Mouse (Mus musculus) liver, embryonic 11.5 days (tissue): ENCODE measurements at regions not wholly inside any gene's neighbourhood (a gene's known extent, or its start where the extent isn't known, plus 50 kb on each side); places are given as distances from the start of the nearest gene placed in this dataset.
A peak's percentile ranks its signal among the peaks of the same experiment; 100 is the strongest.

Experiments
- ATAC-seq: fragments of 200-750 bp; cut with Nextera tagmentation; replicated peaks from 2 replicates; pipeline ENCODE4 v1.8.0; 2017; ENCODE audit warnings: moderate number of reproducible peaks, mild to moderate bottlenecking, moderate TSS enrichment, moderate library complexity; ENCODE audit not compliant: low FRiP score
- DNase-seq: peaks from one replicate; pipeline ENCODE4 v3.0.0-alpha.2; 2017; ENCODE audit warnings: low spot score
- H3K27ac ChIP-seq: fragments of 300-500 bp; sonication (generic); 2 replicates; pipeline ENCODE4 v1.5.1; 2014; ENCODE audit warnings: mild to moderate bottlenecking, low read depth, low read length, control low read depth
- H3K27me3 ChIP-seq: fragments of 300-500 bp; sonication (generic); replicated peaks from 2 replicates; pipeline ENCODE4 v1.6.1; 2014; ENCODE audit warnings: low read length, mixed read lengths; ENCODE audit not compliant: control insufficient read depth, insufficient read depth
- H3K36me3 ChIP-seq: fragments of 300-500 bp; sonication (generic); 2 replicates; pipeline ENCODE4 v1.6.1; 2014; ENCODE audit warnings: mild to moderate bottlenecking, low read length, moderate library complexity, mixed read lengths; ENCODE audit not compliant: control insufficient read depth, insufficient read depth
- H3K4me1 ChIP-seq: fragments of 300-500 bp; sonication (generic); replicated peaks from 2 replicates; pipeline ENCODE4 v1.6.1; 2014; ENCODE audit warnings: low read length, mixed read lengths; ENCODE audit not compliant: control insufficient read depth, insufficient read depth
- H3K4me2 ChIP-seq: fragments of 300-500 bp; sonication (generic); 2 replicates; pipeline ENCODE4 v1.6.1; 2014; ENCODE audit warnings: mild to moderate bottlenecking, control low read depth, moderate library complexity
- H3K4me3 ChIP-seq: fragments of 300-500 bp; sonication (generic); 2 replicates; pipeline ENCODE4 v1.5.1; 2014; ENCODE audit warnings: low read depth, low read length, control low read depth
- H3K9ac ChIP-seq: fragments of 300-500 bp; sonication (generic); 2 replicates; pipeline ENCODE4 v1.6.1; 2014; ENCODE audit warnings: low read depth, low read length, control low read depth
- H3K9me3 ChIP-seq: fragments of 300-500 bp; sonication (generic); 2 replicates; pipeline ENCODE4 v1.6.1; 2016; ENCODE audit warnings: low read length, inconsistent platforms, mixed read lengths; ENCODE audit not compliant: control insufficient read depth
- WGBS: fragments of 180-500 bp; shearing (Covaris S2); extraction: QIAGEN DNeasy Blood & Tissue Kit; methylation state at CpG from one replicate; pipeline ENCODE4 v1.1.7; 2014; 5-methylcytosine and 5-hydroxymethylcytosine counted together

DNA sequence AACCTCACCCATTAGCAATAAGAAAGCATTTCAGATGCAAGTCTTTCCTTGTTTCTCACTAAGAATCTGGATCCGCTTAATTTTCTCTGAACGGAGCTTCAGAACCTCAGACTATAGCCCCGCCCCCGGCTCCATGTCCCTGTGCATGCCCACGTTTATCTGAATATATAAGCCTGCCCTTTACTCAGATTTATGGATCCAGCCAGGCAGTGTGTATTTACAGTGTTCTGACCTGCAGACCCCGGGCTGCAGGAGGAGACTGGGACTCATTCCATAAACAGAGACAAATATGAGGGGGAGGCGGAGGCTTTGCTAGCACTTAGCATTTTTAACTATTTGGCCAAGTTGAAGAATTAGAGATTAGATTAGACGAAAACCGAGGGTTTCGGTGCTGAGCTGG, 272.9 kb downstream of the Meis1 start:
- no peaks in the 10 kb centered on the region for H3K27me3 ChIP-seq
- H3K9me3 ChIP-seq: no peaks in the 10 kb centered on the region
- WGBS: 36% methylated on average over 10 of the region's 10 CpGs
- H3K36me3 ChIP-seq: no peaks in the 10 kb centered on the region
- H3K4me2 ChIP-seq: no peak overlapping the region
- H3K4me3 ChIP-seq: no peak overlapping the region
- ATAC-seq (no peak), DNase-seq (no peak)
- peak overlapping the region; percentile 19; the same call in 1 of the 2 replicates for H3K27ac ChIP-seq
- H3K9ac ChIP-seq: no peak overlapping the region
- H3K4me1 ChIP-seq: peaks cover 25% of the 10 kb centered on the region

DNA sequence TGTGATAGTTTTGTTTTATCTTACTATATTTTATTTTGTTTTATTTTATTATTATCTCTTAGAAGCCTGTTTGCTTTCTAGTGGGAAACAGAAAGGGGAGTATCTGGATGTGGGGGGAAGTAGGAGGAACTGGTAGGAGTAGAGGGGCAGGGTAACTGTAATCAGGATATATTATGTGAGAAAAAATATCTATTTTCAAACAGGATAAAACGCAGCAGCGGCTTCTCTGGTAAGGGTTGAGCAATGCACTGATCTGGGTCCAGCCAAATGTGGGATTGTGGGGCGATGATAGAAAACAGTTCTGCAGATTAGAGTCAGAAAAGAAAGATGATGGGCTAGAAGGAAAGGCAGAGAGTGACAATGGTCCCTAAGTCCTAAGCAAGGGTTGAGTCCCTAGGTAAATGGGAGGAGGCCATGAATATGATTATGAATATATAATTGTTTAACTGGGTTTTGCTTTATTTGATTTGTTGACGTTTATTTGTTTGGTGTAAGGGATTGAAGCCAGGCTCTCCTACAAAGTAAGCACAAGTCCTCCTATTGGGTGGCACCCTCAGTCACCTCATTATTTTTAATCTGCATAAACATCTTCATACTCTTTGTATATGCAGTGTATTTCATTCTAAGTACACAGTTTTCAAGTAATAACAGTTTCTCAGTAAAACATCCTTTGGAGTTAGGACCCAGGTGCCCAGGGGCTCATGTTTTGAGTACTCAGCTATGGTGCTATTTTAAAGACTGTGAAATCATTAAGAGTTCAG, 283.7 kb downstream of the Meis1 start:
- H3K4me2 ChIP-seq: no peak overlapping the region
- H3K27me3 ChIP-seq: no peaks in the 10 kb centered on the region
- 83% methylated on average over 4 of the region's 4 CpGs for WGBS
- H3K4me3 ChIP-seq: no peak overlapping the region
- no peak overlapping the region for H3K9ac ChIP-seq
- no peaks in the 10 kb centered on the region for H3K36me3 ChIP-seq
- no peaks in the 10 kb centered on the region for H3K4me1 ChIP-seq
- no peak for DNase-seq
- no peaks in the 10 kb centered on the region for H3K9me3 ChIP-seq
- no peak for ATAC-seq
- H3K27ac ChIP-seq: no peak overlapping the region

DNA sequence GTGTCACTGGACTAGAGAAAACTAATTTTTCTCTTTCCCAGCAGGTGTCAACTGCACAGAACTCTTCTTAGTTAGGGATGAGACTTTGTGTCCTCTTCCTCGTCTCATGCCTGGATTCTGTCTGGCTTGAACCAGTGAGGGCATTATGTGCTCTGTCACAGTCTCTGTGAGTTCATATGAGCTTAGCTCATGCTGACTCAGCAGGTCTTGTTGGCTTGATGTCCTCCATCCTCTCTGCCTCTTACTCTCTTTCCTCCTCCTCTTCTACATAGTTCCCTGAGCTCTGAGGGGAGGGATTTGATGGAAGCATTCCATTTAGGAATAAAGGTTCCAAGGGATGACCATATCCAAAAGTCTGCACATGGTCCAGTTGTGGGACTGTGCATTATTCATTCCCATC, 284.7 kb downstream of the Meis1 start:
- Histone ChIP-seq H3K9me3 (no peaks in the 10 kb centered on the region), H3K4me1 (no peaks in the 10 kb centered on the region), H3K27me3 (no peaks in the 10 kb centered on the region), H3K4me3 (no peak overlapping the region), H3K4me2 (no peak overlapping the region), H3K36me3 (no peaks in the 10 kb centered on the region), H3K27ac (no peak overlapping the region), H3K9ac (no peak overlapping the region)
- ATAC-seq (no peak), DNase-seq (no peak)
- WGBS: 83% methylated on average over 1 of the region's 1 CpGs

DNA sequence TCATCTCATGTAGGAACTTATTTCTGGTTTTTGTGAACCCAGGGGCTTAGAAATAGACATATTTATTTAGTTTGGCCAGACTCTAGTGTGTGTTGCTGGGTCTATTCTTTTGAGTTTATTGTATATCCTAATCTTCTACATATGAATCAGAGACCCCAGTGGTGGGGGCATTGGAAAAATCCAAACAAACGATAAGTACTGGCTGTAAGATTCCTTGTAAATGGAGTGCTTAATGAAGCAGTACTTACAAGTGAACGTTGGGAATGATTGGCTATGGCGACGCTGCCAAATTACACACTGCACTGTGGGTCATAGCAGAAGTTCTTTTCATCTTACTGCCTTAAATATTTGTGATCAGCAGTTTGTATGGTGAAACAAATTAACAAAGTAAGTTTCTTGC, 289.0 kb downstream of the Meis1 start:
- H3K27ac ChIP-seq: no peak overlapping the region
- H3K27me3 ChIP-seq: no peaks in the 10 kb centered on the region
- H3K4me1 ChIP-seq: no peaks in the 10 kb centered on the region
- no peak overlapping the region for H3K4me3 ChIP-seq
- WGBS: 82% methylated on average over 4 of the region's 4 CpGs
- H3K36me3 ChIP-seq: no peaks in the 10 kb centered on the region
- H3K9ac ChIP-seq: no peak overlapping the region
- ATAC-seq: no peak
- no peak for DNase-seq
- H3K9me3 ChIP-seq: no peaks in the 10 kb centered on the region
- no peak overlapping the region for H3K4me2 ChIP-seq

DNA sequence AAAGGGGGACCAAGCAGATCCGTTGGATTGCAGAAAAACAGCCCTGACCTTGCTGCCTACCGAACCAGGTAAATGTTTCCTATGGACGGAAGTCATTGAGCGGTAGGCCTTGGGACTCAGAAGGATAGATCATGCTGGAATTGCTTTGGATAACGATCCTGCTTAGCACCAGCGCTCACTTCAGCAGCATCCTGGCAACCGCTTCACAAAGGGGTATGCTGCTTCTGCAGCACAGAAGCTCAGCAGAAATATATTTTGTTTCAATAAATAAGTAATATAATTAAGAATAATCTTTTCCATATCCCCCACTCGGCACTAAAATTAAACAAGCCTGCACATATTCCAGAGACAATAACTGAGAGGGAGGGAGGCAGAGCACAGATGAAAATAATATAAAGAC, 296.0 kb downstream of the Meis1 start:
- Histone ChIP-seq H3K36me3 (no peaks in the 10 kb centered on the region), H3K4me3 (no peak overlapping the region), H3K27me3 (no peaks in the 10 kb centered on the region), H3K4me1 (no peaks in the 10 kb centered on the region), H3K9ac (no peak overlapping the region), H3K27ac (no peak overlapping the region), H3K4me2 (no peak overlapping the region), H3K9me3 (no peaks in the 10 kb centered on the region)
- 85% methylated on average over 8 of the region's 8 CpGs for WGBS
- ATAC-seq (no peak), DNase-seq (no peak)

DNA sequence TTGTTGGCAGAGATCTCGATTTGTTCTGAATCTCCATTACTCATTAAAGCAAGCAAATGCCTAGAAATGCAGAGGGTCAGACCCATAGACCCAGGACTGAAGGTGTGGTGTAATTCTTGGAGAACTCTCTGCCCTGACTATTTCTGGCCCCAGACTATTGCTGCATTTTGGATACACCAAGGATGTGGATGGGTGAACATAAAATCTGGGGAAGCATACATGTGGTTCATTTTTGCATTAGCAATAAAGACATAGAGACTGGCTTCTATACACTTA, 303.0 kb downstream of the Meis1 start:
- H3K4me2 ChIP-seq: no peak overlapping the region
- H3K4me1 ChIP-seq: no peaks in the 10 kb centered on the region
- H3K9me3 ChIP-seq: no peaks in the 10 kb centered on the region
- H3K4me3 ChIP-seq: no peak overlapping the region
- DNase-seq (no peak), ATAC-seq (no peak)
- no peak overlapping the region for H3K9ac ChIP-seq
- H3K27ac ChIP-seq: no peak overlapping the region
- H3K36me3 ChIP-seq: no peaks in the 10 kb centered on the region
- H3K27me3 ChIP-seq: no peaks in the 10 kb centered on the region
- WGBS: 54% methylated on average over 1 of the region's 1 CpGs

DNA sequence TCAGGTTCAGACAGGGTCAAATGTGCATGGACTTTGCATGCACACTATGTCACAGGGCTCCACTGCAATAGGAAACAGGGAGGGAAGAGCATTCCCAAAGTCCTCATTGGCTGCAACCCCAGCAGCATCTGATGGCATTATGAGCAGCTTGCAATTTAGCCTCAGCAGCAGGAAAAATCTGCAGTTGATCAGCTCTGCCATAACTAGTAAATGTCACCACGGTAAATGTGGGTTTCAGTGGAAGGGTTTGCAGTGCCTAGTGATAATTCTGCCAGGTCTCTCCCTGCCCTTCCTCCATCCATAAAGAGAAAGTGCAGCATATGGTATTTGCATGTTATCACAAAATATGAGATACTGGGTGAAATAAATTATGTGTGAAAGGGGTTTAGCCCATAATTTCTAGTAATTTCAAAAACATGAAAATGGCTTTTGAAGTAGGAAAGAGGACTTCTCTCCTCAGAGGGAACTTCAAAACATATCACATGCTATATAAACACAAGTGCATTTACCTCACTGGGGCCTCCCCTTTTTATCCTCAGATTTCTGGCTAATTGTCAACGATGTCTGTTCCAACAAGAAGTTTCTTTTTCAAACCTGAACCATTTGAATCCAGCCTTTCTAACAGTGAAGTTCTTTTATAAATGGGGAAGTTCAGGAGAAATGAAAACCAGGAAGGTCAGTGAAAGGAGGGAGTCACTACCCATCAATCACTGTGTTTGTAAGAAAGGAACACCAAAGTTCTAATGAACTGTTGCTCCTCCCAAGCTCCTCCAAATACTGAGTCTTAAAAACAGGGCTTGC, 303.5 kb downstream of the Meis1 start:
- Histone ChIP-seq H3K4me2 (no peak overlapping the region), H3K4me3 (no peak overlapping the region), H3K27ac (no peak overlapping the region), H3K9ac (no peak overlapping the region), H3K27me3 (no peaks in the 10 kb centered on the region), H3K9me3 (no peaks in the 10 kb centered on the region), H3K4me1 (no peaks in the 10 kb centered on the region), H3K36me3 (no peaks in the 10 kb centered on the region)
- DNase-seq (no peak), ATAC-seq (no peak)
- WGBS: 61% methylated on average over 2 of the region's 2 CpGs

DNA sequence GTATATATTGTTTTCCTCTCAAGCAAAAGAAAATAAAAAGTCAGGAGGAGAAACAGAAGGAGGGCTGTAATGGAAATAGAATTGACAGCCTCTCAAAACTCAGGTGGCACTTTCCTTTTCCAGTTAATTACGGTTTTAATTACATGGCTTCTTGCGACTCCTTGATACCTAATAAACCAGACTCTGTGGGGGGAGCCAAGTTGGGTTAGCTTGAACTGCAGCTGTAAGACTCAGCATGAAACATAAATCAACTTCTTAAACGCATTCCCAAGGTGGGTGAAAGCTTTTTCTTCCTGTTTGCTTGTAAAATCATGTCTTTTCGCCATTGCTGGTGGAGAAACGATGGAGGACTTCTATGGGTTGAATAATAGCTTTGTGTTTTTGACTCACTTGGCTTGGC, 304.4 kb downstream of the Meis1 start:
- Histone ChIP-seq H3K4me3 (no peak overlapping the region), H3K27ac (no peak overlapping the region), H3K4me1 (no peaks in the 10 kb centered on the region), H3K27me3 (no peaks in the 10 kb centered on the region), H3K9ac (no peak overlapping the region), H3K9me3 (no peaks in the 10 kb centered on the region), H3K4me2 (no peak overlapping the region), H3K36me3 (no peaks in the 10 kb centered on the region)
- DNase-seq (no peak), ATAC-seq (no peak)
- 72% methylated on average over 5 of the region's 5 CpGs for WGBS

DNA sequence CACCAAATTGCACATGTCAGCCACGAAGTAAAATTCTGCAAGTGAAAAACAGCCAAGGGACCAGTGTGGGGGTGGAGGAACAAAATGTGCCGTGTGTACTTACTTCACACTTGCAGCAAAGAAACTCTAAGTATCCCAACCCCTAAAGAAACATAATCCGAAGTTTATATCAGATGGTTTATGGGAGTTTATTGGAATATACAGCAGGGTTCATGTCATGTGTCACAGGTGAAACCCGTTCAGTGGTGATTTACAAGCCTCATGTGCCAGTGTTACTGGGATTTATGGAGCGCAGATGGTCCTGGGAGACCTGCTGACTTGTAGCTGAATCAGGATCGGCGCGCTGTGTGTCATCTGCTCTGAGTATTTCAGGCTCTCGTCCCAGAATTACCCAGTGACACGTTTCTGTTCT, 306.1 kb downstream of the Meis1 start:
- Histone ChIP-seq H3K4me1 (no peaks in the 10 kb centered on the region), H3K4me3 (no peak overlapping the region), H3K4me2 (no peak overlapping the region), H3K27me3 (no peaks in the 10 kb centered on the region), H3K27ac (no peak overlapping the region), H3K9me3 (no peaks in the 10 kb centered on the region), H3K9ac (no peak overlapping the region), H3K36me3 (no peaks in the 10 kb centered on the region)
- DNase-seq (no peak), ATAC-seq (no peak)
- WGBS: 74% methylated on average over 10 of the region's 10 CpGs
